Mouse (Mus musculus) CH12.LX (cell line): ENCODE measurements around the gene Ecsit.

Experiments
- BHLHE40 ChIP-seq: IDR thresholded peaks from 2 replicates; pipeline ENCODE4 v1.6.1; 2011; ENCODE audit warnings: mild to moderate bottlenecking, low read depth, low read length, improper control_type of control experiment
- CTCF ChIP-seq, 2 experiments: IDR thresholded peaks in 1 of 2; conservative IDR thresholded peaks in 1 of 2; 2 replicates each; pipeline ENCODE4 v1.5.1; 2011 to 2012; ENCODE audit warnings: low read depth in 2 of 2, low read length in 2 of 2, improper control_type of control experiment in 1 of 2, inconsistent platforms in 1 of 2, mild to moderate bottlenecking in 1 of 2, moderate library complexity in 1 of 2
- MAZ ChIP-seq: IDR thresholded peaks from 2 replicates; pipeline ENCODE4 v1.6.1; 2012; ENCODE audit warnings: low read depth, mild to moderate bottlenecking, inconsistent platforms, low read length, improper control_type of control experiment, moderate library complexity
- POLR2A ChIP-seq: IDR thresholded peaks from 2 replicates; pipeline ENCODE4 v1.6.1; 2011; ENCODE audit warnings: low read depth, mild to moderate bottlenecking, improper control_type of control experiment, low read length

DNA sequence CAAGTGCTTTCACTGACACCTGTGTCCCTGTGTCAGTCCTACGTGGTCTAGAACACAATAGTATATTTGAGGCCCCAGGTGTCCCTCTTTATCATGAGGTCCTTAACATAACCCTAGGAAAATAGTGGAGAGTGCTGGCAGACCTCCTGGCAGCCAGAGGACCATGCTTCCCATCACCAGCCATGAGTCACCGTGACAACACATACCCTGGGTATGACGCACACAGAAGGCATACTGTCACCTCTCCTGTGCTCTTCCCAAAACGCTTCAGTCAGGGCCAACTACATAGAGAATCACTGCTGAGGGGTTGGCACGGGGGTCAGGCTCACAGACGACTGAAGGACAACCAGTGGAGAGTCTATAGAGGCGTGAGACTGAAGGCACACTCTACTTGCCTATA, 4.7 kb upstream of the Ecsit start:
- TF ChIP-seq POLR2A (no peak), BHLHE40 (no peak), CTCF (conservative IDR thresholded peaks at IDR 0.05 in 1 of 2, IDR thresholded peaks at IDR 0.05 in 1 of 2; ENCODE audit: low read depth in 2 of 2, low read length in 2 of 2) (no peak), MAZ (no peak)
